Mouse (Mus musculus): ENCODE results near the gene Vmn1r9. TPM values are rescaled to one million over a fixed set of nuclear protein-coding genes. Genes with fewer than 3 reads are reported as not detected.
A peak's percentile ranks its signal among the peaks of the same experiment; 100 is the strongest.

Gene Vmn1r9
- total and polyA plus RNA-seq, 3 experiments: not detected

GRCm38 (mm10) chr6:57063730-57064129, 2.9 kb upstream of the Vmn1r9 start:
- no peaks in the 10 kb centered on the region for H3K4me1 ChIP-seq (ENCODE audit: control insufficient read depth in 1 of 2, insufficient read depth in 2 of 2, low read length in 2 of 2)
- H3K4me3 ChIP-seq (ENCODE audit: control insufficient read depth in 1 of 2, insufficient read depth in 1 of 2, low read depth in 2 of 2, low read length in 2 of 2): no peak overlapping the region
- no peak overlapping the region for H3K9ac ChIP-seq (ENCODE audit: control insufficient read depth, low read depth, low read length, poor library complexity, severe bottlenecking)
- no peaks in the 10 kb centered on the region; a peak in 1 of 4 replicates for H3K27me3 ChIP-seq (ENCODE audit: control insufficient read depth in 1 of 2, insufficient read depth in 2 of 2, low read length in 2 of 2)
- H3K9me3 ChIP-seq (replicated peaks; ENCODE audit: insufficient read depth, low read length): no peaks in the 10 kb centered on the region
- no peaks in the 10 kb centered on the region for H3K36me3 ChIP-seq (ENCODE audit: control insufficient read depth in 1 of 2, insufficient read depth in 2 of 2, low read length in 2 of 2)
- H3K79me2 ChIP-seq (ENCODE audit: control insufficient read depth, insufficient read depth, low read length, poor library complexity): no peaks in the 10 kb centered on the region
- TF ChIP-seq SMC3 (IDR thresholded peaks at IDR 0.05; ENCODE audit: low read depth, low read length) (peak; percentile 55), EP300 (IDR thresholded peaks at IDR 0.05; ENCODE audit: low read depth in 1 of 2, low read length in 2 of 2) (no peak), TAL1 (IDR thresholded peaks at IDR 0.05; ENCODE audit: low read length) (no peak), ZC3H11A (IDR thresholded peaks at IDR 0.05; ENCODE audit: low read depth, low read length) (0 out of 2 replicates have a peak, but pooled peaks have one; percentile 23), NELFE (IDR thresholded peaks at IDR 0.05; ENCODE audit: low read depth, low read length) (no peak), RAD21 (IDR thresholded peaks at IDR 0.05; ENCODE audit: low read depth, low read length) (peak; percentile 46), CTCF (IDR thresholded peaks at IDR 0.05 in 2 of 3, conservative IDR thresholded peaks at IDR 0.05 in 1 of 3; ENCODE audit: control insufficient read depth in 1 of 3, insufficient read depth in 1 of 3, low read depth in 2 of 3, low read length in 3 of 3, poor library complexity in 1 of 3, severe bottlenecking in 1 of 3) (peak; percentile 11 to 43 (median 22); a peak in 3 of 6 replicates)
- peak; percentile 31 for DNase-seq (ENCODE audit: low read depth, low spot score)
- no peak overlapping the region for H3K27ac ChIP-seq (ENCODE audit: control insufficient read depth, low read depth, low read length)

GRCm38 (mm10) chr6:57106358-57106757, 39.8 kb downstream of the Vmn1r9 start:
- H3K4me1 ChIP-seq (ENCODE audit: control insufficient read depth in 1 of 2, insufficient read depth in 2 of 2, low read length in 2 of 2): no peaks in the 10 kb centered on the region
- DNase-seq (ENCODE audit: low read depth, low spot score): peak; percentile 42
- H3K9me3 ChIP-seq (replicated peaks; ENCODE audit: insufficient read depth, low read length): no peaks in the 10 kb centered on the region
- no peak overlapping the region for H3K9ac ChIP-seq (ENCODE audit: control insufficient read depth, low read depth, low read length, poor library complexity, severe bottlenecking)
- no peaks in the 10 kb centered on the region for H3K27me3 ChIP-seq (ENCODE audit: control insufficient read depth in 1 of 2, insufficient read depth in 2 of 2, low read length in 2 of 2)
- no peak overlapping the region for H3K27ac ChIP-seq (ENCODE audit: control insufficient read depth, low read depth, low read length)
- no peaks in the 10 kb centered on the region for H3K36me3 ChIP-seq (ENCODE audit: control insufficient read depth in 1 of 2, insufficient read depth in 2 of 2, low read length in 2 of 2)
- TF ChIP-seq SMC3 (IDR thresholded peaks at IDR 0.05; ENCODE audit: low read depth, low read length): peak; percentile 67
- TF ChIP-seq MEF2A (IDR thresholded peaks at IDR 0.05; ENCODE audit: extremely low read depth, insufficient replicate concordance, low read depth, low read length, poor library complexity, severe bottlenecking): no peak
- peak; percentile 57 for TF ChIP-seq RAD21 (IDR thresholded peaks at IDR 0.05; ENCODE audit: low read depth, low read length)
- peak; percentile 12 to 57 (median 35); a peak in 4 of 6 replicates for TF ChIP-seq CTCF (IDR thresholded peaks at IDR 0.05 in 2 of 3, conservative IDR thresholded peaks at IDR 0.05 in 1 of 3; ENCODE audit: control insufficient read depth in 1 of 3, insufficient read depth in 1 of 3, low read depth in 2 of 3, low read length in 3 of 3, poor library complexity in 1 of 3, severe bottlenecking in 1 of 3)
- TF ChIP-seq MYB (IDR thresholded peaks at IDR 0.05; ENCODE audit: low read depth, low read length): no peak
- TF ChIP-seq CHD1 (IDR thresholded peaks at IDR 0.05; ENCODE audit: low read depth, low read length): no peak
- no peak for TF ChIP-seq JUND (IDR thresholded peaks at IDR 0.05; ENCODE audit: low read depth, low read length)
- TF ChIP-seq POLR2AphosphoS2 (IDR thresholded peaks at IDR 0.05; ENCODE audit: low read length): no peak
- TF ChIP-seq TCF12 (IDR thresholded peaks at IDR 0.05; ENCODE audit: low read depth, low read length): no peak
- TF ChIP-seq MXI1 (IDR thresholded peaks at IDR 0.05; ENCODE audit: low read depth, low read length): no peak
- no peak for TF ChIP-seq E2F4 (IDR thresholded peaks at IDR 0.05; ENCODE audit: borderline replicate concordance, low read depth, low read length)
- TF ChIP-seq ZC3H11A (IDR thresholded peaks at IDR 0.05; ENCODE audit: low read depth, low read length): peak; percentile 46
- no peak for TF ChIP-seq MAZ (IDR thresholded peaks at IDR 0.05; ENCODE audit: low read depth, low read length)
- no peak overlapping the region for H3K4me3 ChIP-seq (ENCODE audit: control insufficient read depth in 1 of 2, insufficient read depth in 1 of 2, low read depth in 2 of 2, low read length in 2 of 2)
- no peaks in the 10 kb centered on the region for H3K79me2 ChIP-seq (ENCODE audit: control insufficient read depth, insufficient read depth, low read length, poor library complexity)

Measured in MEL (cell line).